Mouse (Mus musculus) brown adipose tissue, adult 24 weeks (tissue): Measurements from ENCODE around the gene Rtn4r. TPM values are rescaled to one million over a fixed set of nuclear protein-coding genes. Genes with fewer than 3 reads are reported as not detected.

Experiments
- H3K27ac ChIP-seq: fragments of 200-500 bp; replicated peaks from 2 replicates; pipeline ENCODE4 v1.5.1; 2012; ENCODE audit warnings: low read depth, mild to moderate bottlenecking, low read length
- H3K4me1 ChIP-seq: fragments of 200-500 bp; 2 replicates; pipeline ENCODE4 v1.6.1; 2012; ENCODE audit warnings: low read length, mixed read lengths; ENCODE audit not compliant: control insufficient read depth, insufficient read depth, insufficient read length
- H3K4me3 ChIP-seq: fragments of 200-500 bp; 2 replicates; pipeline ENCODE4 v1.5.1; 2012; ENCODE audit warnings: low read depth, mild to moderate bottlenecking, low read length, moderate library complexity; ENCODE audit not compliant: insufficient read depth
- polyA plus RNA-seq: library from polyadenylated mRNA; stranded (reverse); fragments of >200 nt; gene quantifications from 2 replicates; pipeline ENCODE4 v1.2.4, GENCODE M21; 2012; ENCODE audit not compliant: missing spikeins, insufficient read depth, insufficient read length

The Rtn4r gene
- polyA plus RNA-seq, 1 experiment = not detected

DNA sequence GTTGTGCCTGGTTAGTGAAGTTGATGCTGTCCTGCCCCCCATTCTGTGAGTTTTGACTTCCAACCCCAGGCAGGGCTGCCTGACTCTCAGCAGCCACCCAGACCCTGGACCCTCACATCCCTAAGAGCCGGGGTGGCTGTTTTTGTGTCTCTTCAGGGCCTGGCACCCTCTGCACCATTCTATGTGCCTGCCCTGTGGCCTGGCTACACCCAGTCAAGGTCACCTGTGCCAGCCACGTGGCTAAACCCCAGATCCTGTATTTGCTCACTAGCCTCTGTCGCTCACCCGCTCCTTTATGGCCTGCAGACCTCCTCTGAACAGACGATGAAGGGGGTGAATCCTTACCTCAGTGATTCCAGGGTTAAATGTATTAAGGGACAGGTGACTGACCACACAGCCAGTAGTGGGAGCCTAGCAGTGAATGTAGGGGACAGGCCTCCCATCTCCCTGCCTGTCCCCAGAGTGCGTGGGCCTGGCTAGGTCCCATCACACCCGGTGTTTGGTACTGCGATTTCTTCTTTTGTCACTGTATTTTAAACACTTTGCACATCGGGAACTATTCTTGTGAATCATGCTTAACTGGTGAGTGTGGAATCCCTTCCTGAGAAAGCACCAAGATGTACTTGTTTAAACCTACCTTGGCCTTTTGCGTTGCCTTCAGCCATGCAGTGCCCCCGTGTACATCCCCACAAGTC lies 4.0 kb downstream of the Rtn4r start:
- H3K4me1 ChIP-seq = no peaks in the 10 kb centered on the region
- no peak overlapping the region for H3K4me3 ChIP-seq
- H3K27ac ChIP-seq = no peak overlapping the region

DNA sequence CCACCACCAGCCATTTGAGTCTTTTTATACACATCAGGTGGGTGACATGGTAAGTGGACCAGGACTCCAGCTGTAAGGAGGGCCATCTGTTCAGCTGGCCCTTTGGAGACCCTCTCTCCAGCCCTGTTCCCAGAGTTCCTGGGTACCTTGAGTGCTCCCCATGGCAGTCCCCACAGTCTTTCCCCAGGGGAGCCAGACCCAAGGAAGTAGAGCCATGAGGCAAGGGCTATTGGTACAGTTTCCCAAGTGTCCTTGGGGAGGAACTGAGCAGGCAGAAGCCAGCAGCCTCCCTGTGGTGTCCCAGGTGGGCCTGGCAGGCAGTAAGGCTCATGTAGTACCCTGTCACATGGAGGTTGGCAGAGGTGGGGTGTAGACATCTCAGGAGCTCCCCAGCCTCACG lies 4.6 kb downstream of the Rtn4r start:
- Histone ChIP-seq H3K27ac (no peak overlapping the region), H3K4me1 (no peaks in the 10 kb centered on the region), H3K4me3 (no peak overlapping the region)

DNA sequence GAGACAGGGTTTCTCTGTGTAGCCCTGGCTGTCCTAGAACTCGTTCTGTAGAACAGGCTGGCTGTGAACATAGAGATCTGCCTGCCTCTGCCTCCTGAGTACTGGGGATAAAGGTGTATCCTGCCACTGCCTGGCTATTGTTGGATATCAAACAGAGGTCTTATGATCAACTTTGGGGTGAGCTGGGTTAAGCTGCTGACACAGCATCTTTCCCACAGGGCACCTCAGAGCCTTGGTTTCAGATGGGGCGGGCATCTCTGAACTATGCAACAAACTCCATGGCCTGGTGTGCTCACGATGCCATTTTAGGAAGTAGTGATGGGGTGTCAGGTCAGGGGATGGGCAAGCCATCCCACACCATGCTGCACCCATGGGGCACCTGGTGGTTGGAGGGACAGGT lies 5.1 kb downstream of the Rtn4r start:
- H3K27ac ChIP-seq = no peak overlapping the region
- H3K4me3 ChIP-seq = no peak overlapping the region
- no peaks in the 10 kb centered on the region for H3K4me1 ChIP-seq

DNA sequence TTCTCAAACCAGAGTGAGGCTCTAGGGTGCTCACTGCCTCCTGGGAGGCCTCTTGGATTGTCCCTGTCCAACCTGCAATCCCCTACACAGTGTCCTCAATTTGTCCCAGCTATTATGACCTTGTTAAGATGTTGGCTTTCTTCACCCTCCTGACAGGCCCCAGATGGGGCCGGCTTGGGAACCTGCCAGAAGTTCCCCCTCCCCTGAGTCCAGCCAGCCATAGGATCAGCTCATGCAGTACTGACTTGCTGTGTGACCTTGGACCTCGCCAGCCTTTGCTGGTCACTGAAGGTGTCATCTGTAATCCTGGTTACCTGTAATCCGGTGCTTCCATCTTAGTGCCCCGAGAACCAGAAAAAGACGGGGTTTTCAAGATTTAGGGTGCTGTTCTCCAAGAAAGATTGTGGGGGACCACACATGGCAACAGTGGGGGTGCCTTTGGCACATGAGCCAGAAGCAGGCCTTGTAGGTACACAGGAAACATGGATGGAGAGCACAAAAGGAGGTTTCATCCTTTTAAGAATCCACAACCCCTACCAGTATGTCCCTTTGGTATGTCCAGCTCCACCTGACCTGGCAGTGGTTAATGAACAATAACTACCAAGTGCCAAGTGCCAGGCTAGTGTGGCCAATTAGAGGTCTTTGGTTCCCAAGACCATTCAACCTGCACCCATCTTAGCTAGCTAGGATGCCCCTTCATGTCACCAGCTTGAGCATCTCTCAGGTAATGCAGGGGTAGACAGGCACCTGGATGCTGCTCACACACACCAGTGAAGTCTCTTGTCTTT lies 5.9 kb downstream of the Rtn4r start:
- H3K27ac ChIP-seq = no peak overlapping the region
- H3K4me1 ChIP-seq = no peaks in the 10 kb centered on the region
- H3K4me3 ChIP-seq = no peak overlapping the region

DNA sequence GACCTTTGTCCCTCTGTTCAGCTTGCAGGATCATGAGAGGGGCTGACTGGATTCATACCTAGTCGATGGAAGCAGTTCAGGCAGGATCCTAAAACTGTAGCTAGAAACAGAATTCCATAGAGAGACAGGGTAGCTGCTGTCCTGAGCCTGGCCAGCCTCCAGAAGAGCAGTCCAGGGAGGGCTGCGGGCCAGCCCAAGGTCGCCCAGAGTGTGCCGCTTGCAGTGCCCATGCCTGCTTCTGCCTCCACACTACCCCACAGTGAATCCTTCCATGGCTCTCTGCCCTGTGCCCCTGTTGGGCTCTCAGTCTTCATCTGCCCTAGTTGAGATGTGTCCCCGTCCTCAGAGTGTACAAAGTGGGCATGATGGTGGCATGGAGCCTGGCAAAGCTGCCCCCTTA lies 7.8 kb downstream of the Rtn4r start:
- H3K4me3 ChIP-seq = no peak overlapping the region
- H3K27ac ChIP-seq = no peak overlapping the region
- H3K4me1 ChIP-seq = no peaks in the 10 kb centered on the region

DNA sequence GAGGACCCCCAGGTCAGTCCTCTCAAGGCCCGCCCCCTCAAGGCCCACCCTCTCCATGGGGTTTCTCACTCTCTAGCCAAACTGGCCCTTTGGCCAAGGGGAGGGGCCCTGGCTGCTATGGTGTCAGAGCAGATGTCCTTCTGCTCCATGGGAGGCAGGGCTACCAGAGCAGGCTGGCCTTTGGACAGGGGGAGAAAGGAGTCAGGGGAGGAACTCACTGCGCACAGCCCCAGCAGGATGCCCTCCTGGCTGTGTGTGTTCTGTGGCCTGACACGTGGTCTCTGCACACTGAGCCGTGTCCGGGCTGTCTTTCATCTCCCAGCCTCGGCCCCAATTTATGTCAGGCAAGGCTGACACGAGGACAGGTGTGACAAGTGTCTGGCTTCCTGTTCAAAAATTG lies 8.6 kb downstream of the Rtn4r start:
- Histone ChIP-seq H3K4me1 (no peaks in the 10 kb centered on the region), H3K27ac (no peak overlapping the region), H3K4me3 (no peak overlapping the region)

DNA sequence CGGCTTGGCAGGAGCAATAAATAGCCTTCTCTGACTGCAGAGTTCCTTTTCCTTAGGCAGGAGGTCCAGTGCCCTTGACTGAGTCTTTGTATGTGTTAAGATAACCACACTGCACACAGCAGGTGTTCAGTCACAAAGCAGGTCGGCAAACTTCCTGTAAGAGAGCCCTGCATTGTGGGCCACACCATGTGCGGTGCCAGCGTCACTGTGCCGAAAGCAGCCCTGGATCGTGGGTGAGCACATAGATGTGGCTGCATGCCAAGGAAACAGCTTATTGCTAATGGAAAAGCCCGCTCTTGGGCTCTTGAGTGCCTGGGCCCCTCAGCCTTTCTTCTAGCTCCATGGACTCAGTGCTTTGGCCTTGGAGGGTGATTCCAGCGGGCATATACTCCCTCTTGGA lies 16.8 kb downstream of the Rtn4r start:
- no peaks in the 10 kb centered on the region for H3K4me1 ChIP-seq
- no peak overlapping the region for H3K27ac ChIP-seq
- no peak overlapping the region for H3K4me3 ChIP-seq

DNA sequence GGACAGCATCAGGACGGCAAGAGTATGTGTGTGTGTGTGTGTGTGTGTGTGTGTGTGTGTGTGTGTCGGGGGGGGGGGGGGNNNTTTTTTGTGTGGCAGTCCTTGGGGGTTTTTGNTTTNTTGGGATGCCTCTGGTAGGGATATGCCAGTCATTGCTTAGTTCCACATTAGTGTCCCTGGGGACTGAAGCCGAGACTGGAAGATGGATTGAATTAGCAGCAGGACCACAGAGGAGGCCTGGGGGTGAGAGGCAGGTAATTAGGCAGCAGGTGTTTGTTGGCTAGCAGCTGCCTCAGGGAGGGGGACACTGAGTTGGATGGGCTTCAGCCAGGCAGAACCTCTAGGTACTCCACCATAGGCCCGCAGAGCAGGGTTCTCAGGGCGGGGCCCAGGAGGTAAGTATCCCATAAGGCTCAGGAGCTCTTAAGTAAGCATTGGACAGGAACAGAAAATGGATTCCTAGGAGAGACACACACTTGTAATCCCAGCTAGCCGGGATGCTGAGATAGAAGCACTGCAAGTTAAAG lies 18.0 kb downstream of the Rtn4r start:
- H3K4me1 ChIP-seq = no peaks in the 10 kb centered on the region

DNA sequence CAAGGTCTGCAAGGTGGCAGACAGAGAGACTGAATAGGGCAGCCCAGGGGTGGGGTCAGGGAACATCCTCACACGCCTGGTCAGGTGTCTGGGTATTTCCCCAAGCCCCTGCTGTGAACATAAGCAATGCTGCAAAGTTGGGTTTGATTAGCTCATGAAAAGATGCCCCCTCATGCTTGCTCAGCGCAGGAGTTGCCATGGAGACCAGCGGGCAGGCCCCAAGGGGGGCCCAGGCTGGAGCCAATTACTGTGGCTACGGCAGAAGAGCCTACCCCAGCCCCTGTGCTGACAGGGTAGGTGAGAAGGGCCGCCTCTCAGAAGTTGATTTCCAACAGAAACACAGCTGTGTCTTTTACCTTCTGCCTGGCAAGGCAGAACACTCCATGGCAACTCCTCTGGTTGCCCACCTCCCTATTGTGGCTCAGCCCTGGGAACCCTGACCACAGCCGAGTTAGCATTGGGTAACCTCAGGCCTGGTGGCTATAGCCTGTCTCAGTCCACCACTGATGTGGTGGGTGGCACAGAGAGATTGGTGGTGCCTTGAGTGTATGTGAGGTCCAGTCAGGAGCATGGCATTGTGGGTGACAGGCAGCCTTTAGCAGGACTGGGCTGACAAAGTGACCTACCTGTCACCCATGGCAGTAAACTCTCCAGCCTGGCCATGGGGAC lies 20.9 kb downstream of the Rtn4r start:
- H3K4me3 ChIP-seq = no peak overlapping the region
- H3K27ac ChIP-seq = no peak overlapping the region

More for the DNA sequence above, 18.0 kb downstream of the Rtn4r start:
- H3K4me3 ChIP-seq = no peak overlapping the region
- no peak overlapping the region for H3K27ac ChIP-seq

DNA sequence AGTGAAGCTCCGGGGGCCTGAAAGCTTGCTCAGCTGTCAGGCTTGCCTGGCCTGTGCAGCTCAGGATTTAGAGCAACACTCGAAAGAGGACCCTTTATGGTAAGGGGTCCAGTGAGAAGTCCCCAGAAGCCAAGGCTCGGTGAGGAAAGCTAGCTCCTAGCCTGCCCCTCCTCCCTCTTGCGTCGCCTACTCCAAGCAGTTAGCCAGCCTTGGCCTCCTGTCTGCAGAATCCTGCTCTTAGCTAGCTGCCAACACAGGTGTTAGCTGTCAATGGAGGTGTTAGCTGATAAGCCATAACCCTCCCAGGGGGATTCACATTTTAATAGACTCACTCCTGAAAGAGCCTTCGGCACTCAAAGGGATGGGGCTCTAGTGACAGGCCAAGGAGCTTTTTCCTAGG lies 21.8 kb downstream of the Rtn4r start:
- H3K4me3 ChIP-seq = no peak overlapping the region
- no peak overlapping the region for H3K27ac ChIP-seq
- H3K4me1 ChIP-seq = no peaks in the 10 kb centered on the region

More for the DNA sequence above, 20.9 kb downstream of the Rtn4r start:
- no peaks in the 10 kb centered on the region for H3K4me1 ChIP-seq

DNA sequence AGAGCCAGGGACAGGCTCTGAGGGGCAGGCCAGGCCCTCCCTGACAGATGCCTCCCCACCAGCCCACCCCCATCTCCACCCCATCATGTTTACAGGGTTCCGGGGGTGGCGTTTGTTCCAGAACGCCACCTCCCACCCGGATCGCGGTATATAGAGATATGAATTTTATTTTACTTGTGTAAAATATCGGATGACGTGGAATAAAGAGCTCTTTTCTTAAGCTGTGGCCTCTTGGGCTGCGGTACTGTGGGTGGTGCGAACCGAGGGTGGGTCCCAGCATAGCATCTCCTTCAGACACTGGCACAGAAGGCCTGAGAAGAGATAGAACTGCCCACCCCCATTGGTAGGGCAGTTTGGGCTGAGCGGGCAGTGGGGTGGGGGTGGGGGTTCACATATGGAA lies 24.7 kb downstream of the Rtn4r start:
- Histone ChIP-seq H3K27ac (no peak overlapping the region), H3K4me1 (no peaks in the 10 kb centered on the region), H3K4me3 (no peak overlapping the region)

DNA sequence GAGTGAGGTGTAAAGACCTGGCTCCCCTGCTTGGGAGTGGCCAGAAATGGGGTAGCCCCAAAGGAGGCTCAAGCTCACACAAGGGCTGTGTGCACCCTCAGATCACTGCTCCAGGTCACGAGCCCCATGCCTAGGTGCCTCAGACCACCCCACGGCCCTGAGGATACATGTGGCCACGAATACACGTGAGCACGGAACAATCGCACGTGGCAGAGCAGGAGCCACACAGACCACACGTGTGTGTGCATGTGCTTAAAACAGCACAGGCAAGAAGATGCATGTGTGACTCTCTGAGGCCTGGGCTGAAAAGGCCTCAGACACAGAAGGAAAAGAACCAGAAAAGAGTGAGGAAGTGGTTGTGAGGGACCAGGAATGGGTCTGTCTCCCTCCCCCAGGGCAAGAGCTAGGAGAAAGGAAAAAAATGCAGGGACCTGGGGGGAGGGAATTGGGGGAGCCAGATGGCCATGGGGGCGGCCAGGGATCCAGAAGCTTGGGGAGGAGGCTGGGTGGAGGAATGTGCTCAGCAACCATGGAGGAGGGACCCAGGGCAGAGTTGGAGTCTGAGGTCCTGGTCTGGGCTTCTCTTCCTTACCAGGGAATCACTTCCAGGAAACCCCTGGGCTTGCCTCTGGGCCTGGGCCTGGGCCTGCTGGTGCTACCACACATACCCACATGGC lies 25.5 kb downstream of the Rtn4r start:
- Histone ChIP-seq H3K27ac (no peak overlapping the region), H3K4me3 (no peak overlapping the region), H3K4me1 (no peaks in the 10 kb centered on the region)

DNA sequence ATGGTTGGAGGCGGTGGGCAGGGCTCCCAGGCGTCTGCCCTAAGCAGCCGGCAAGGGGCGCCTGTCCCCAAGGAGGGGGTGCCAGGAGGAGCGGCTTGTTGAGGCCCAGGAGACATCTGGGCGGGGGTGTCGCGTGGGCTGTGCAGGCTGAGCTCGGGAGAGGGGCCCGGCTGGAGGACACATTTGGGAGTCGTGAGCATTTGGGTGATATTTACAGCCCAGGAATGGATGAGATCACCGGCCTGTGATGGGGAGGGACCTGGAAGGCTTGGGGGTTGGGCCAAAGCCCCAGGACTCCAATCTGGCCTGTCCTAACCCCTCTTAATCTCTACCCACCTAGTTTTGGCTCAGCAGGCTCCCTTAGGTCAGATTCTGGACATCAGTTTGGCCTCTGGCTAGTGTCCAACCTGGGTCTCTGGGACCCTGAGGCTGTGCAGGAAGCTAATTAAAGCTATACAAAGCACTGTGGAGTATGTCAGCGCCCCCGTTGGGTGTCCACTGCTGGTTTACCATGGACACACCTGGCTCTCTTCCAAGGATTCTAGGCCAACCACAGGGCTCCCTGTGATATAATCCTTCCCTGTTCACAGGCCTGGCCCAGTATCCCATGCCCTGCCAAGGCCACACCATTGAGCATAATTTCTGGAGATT lies 27.2 kb downstream of the Rtn4r start:
- Histone ChIP-seq H3K4me1 (no peaks in the 10 kb centered on the region), H3K27ac (no peak overlapping the region)

DNA sequence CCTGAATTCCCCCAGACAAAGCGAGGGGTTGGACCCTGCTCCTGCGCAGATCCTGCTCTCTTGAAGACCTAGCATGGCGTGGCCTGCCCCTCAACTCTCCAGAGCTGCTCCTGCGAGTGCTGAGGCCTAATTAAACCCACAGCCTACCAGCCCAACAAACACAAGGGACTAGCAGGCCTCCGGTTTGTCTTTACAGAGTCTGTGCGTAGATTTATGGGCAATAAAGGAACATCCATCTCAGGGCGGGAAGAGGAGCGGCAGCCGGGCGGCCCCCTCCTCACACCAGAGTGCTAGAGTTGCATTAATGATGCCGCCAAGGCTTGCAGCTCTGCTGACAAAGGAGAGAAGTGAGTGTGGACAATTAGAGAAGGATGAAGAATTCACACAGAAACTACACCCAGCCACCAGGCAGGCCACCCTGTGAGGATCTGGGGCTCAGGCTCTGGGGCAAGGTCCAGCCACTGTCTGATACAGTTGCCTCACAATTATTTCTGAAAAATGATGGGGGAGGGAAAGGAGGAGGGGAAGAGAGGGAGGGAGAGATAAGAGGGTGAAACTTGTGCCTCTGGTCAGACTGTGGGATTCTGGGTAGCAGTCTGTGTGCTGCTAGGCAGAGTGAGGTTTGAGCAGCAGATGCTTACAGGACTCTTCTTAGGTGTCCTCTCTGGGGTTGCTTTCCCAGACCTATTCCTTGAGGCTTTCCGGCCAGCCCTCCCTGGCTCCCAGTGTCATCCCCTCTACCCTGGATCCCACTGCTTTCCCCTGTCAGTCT lies 29.3 kb downstream of the Rtn4r start:
- Histone ChIP-seq H3K4me3 (no peak overlapping the region), H3K4me1 (no peaks in the 10 kb centered on the region), H3K27ac (no peak overlapping the region)

More for the DNA sequence above, 27.2 kb downstream of the Rtn4r start:
- no peak overlapping the region for H3K4me3 ChIP-seq
